Mouse (Mus musculus) layer of hippocampus, adult 9-10 months (tissue): ENCODE measurements around the gene Gm21256.
"Not testable (repeated sequence)": the region's sequence is repeated elsewhere in the genome, so short reads cannot be mapped to it uniquely, and the experiment has no call there.

Experiments used
- DNase-seq: peaks from one replicate; pipeline ENCODE4 v3.0.0; 2022; ENCODE audit warnings: low spot score

The Gm21256 gene

GRCm38 (mm10) chrY:47450660-47451059 is at the start of gene Gm21256:
TSS of gene Gm21256 (plus strand) at chrY:47450960.
- DNase-seq, result not testable (repeated sequence)
